Mouse (Mus musculus) midbrain, embryonic 10.5 days (tissue): ENCODE data around the gene Atp6v1g3. TPM values are rescaled to one million over a fixed set of nuclear protein-coding genes. Genes with fewer than 3 reads are reported as not detected.

Experiments
- DNase-seq: peaks from one replicate; pipeline ENCODE4 v3.0.0-alpha.2; 2017; ENCODE audit warnings: low spot score
- H3K27ac ChIP-seq: fragments of 300-500 bp; sonication (generic); replicated peaks from 2 replicates; pipeline ENCODE4 v1.5.1; 2016; ENCODE audit warnings: mild to moderate bottlenecking
- H3K27me3 ChIP-seq: fragments of 300-500 bp; sonication (generic); 2 replicates; pipeline ENCODE4 v1.6.1; 2016; ENCODE audit warnings: low read depth, mild to moderate bottlenecking; ENCODE audit not compliant: poor library complexity, severe bottlenecking
- H3K36me3 ChIP-seq: fragments of 300-500 bp; sonication (generic); 2 replicates; pipeline ENCODE4 v1.6.1; 2016; ENCODE audit warnings: mild to moderate bottlenecking, moderate library complexity
- H3K4me1 ChIP-seq: fragments of 300-500 bp; sonication (generic); 2 replicates; pipeline ENCODE4 v1.6.1; 2016
- H3K4me3 ChIP-seq: fragments of 300-500 bp; sonication (generic); 2 replicates; pipeline ENCODE4 v1.5.1; 2016; ENCODE audit warnings: mild to moderate bottlenecking, moderate library complexity
- H3K9me3 ChIP-seq: fragments of 300-500 bp; sonication (generic); replicated peaks from 2 replicates; pipeline ENCODE4 v1.6.1; 2016; ENCODE audit warnings: mild to moderate bottlenecking
- WGBS: fragments of 180-500 bp; shearing (Covaris S2); methylation state at CpG from one replicate; pipeline ENCODE4 v1.1.7; 2016; 5-methylcytosine and 5-hydroxymethylcytosine counted together
- polyA plus RNA-seq: library from polyadenylated mRNA; unstranded; fragments of >200 nt; fragmentation: Nextera tagmentation; extraction: Ambion mirVana; gene quantifications from 2 replicates; pipeline ENCODE4 v1.2.1, GENCODE M21; 2016

The Atp6v1g3 gene
- polyA plus RNA-seq, 1 experiment from 2014 or later: not detected

DNA sequence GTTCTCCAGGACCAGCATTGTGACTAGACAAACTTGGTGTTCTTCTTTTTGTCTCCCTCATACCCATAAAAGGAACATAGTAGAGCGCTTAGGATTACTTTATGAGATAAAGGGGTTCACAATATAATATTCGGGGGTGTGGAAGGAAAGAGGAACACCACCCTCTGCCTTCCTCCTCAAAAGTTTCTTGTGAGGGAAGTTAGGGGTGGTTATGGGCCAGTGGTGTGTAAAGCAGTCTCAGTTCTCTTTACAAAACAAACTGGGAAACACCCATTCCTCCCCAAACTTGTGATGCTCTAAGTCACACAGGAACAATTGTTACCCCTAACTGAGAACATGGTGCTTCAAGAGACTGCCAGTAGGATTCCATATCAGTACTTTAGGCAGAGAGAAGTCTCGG is 12.0 kb upstream of the Atp6v1g3 start:
- 91% methylated on average over 3 of the region's 3 CpGs for WGBS
- no peak for DNase-seq
- H3K4me1 ChIP-seq: no peaks in the 10 kb centered on the region
- H3K36me3 ChIP-seq: no peaks in the 10 kb centered on the region
- no peak overlapping the region for H3K4me3 ChIP-seq
- no peaks in the 10 kb centered on the region for H3K27me3 ChIP-seq
- no peaks in the 10 kb centered on the region for H3K9me3 ChIP-seq
- H3K27ac ChIP-seq: no peak overlapping the region

DNA sequence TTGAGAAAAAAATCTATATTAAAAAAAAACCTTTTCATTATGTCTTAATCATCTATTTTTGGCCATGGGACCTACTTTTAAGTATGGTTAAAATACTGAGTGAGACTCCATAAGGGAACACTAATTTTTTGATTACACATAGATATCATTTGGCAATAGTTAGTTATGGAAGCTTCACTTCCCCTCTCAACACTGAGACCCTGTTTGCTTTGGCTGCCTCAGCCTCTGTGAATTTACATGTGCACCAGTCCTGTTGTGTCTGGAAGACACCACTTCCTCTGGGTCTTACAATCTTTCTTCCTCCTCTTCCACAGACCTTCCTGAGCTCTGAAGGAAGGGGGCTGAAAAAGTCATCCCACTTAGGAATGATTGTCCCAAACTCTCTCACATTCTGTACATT is 11.1 kb upstream of the Atp6v1g3 start:
- DNase-seq: no peak
- Histone ChIP-seq H3K4me1 (no peaks in the 10 kb centered on the region), H3K4me3 (no peak overlapping the region), H3K36me3 (no peaks in the 10 kb centered on the region), H3K27me3 (no peaks in the 10 kb centered on the region), H3K9me3 (no peaks in the 10 kb centered on the region), H3K27ac (no peak overlapping the region)

DNA sequence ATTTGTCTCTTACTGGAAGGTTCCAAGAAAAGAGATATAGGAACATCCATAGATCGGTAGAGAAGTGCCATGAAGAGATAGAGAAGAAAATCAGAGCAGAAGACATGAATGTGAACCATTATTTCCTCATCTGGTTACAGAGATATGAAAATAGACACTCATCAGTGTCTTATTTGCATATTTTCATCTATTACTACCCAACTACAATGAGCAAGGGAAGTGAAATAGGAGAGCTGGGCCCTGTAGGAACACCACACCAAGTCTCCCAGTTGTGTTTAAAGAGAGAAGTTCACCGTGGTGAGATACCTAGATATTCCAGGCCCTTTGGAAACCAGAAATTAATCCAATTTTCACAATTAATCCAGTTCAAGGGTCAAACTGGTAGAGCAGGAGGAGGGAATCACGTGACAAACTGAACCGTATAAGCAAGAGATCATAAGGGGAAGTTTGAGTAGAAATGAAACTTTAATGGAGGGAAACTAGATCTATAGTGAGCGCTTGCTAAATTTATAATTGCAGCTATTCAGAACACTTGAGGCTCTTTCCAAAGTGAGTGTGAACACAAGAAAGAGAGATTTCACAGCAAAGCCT is 6.0 kb upstream of the Atp6v1g3 start:
- H3K27me3 ChIP-seq: no peaks in the 10 kb centered on the region
- no peaks in the 10 kb centered on the region for H3K36me3 ChIP-seq
- no peak overlapping the region for H3K4me3 ChIP-seq
- WGBS: 86% methylated on average over 5 of the region's 5 CpGs
- no peaks in the 10 kb centered on the region for H3K9me3 ChIP-seq
- no peaks in the 10 kb centered on the region for H3K4me1 ChIP-seq
- no peak overlapping the region for H3K27ac ChIP-seq
- no peak for DNase-seq

DNA sequence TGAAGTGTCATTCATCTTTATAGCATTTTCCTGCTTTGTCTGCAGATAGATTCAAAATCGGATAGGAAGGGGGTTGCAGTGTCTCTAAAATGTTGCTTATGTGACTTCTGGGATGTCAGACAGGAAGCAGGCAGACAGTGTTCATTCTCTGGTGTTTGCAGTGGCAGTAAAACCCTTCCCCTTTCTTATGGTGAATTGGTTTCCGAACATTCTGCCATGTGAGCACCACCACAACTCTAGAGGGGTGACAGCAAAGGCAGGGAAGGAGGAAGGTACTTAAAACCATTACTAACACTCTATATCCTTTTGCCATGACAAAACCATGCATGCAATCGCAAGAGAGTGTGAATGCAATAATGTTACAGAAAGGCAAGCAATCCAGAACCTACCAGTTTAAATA is 1.4 kb downstream of the Atp6v1g3 start:
- no peaks in the 10 kb centered on the region for H3K4me1 ChIP-seq
- H3K36me3 ChIP-seq: no peaks in the 10 kb centered on the region
- H3K4me3 ChIP-seq: no peak overlapping the region
- no peaks in the 10 kb centered on the region for H3K9me3 ChIP-seq
- no peak for DNase-seq
- WGBS: 87% methylated on average over 3 of the region's 3 CpGs
- H3K27ac ChIP-seq: no peak overlapping the region
- no peaks in the 10 kb centered on the region for H3K27me3 ChIP-seq

DNA sequence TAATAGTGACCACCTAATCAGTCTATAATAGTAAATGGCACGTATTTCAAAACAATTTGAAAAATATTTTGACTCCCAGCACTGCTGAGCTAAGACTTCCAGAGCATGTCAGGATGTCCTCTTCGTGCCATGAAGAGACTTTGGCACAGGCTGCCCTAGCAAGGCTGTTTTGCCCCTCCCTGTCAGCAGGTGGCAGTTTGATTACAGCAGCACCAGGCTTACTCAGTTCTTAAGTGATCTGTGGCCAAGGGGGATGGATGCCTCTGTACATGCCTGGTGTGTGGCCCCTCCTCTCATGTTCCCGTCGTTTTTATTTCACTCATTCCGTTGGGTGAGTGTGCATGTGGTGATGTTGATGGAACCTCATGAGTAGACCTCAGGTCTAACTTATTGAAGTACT is 2.3 kb downstream of the Atp6v1g3 start:
- H3K36me3 ChIP-seq: no peaks in the 10 kb centered on the region
- H3K4me1 ChIP-seq: no peaks in the 10 kb centered on the region
- no peaks in the 10 kb centered on the region for H3K27me3 ChIP-seq
- no peak for DNase-seq
- no peak overlapping the region for H3K27ac ChIP-seq
- no peaks in the 10 kb centered on the region for H3K9me3 ChIP-seq
- WGBS: 72% methylated on average over 5 of the region's 5 CpGs
- H3K4me3 ChIP-seq: no peak overlapping the region

DNA sequence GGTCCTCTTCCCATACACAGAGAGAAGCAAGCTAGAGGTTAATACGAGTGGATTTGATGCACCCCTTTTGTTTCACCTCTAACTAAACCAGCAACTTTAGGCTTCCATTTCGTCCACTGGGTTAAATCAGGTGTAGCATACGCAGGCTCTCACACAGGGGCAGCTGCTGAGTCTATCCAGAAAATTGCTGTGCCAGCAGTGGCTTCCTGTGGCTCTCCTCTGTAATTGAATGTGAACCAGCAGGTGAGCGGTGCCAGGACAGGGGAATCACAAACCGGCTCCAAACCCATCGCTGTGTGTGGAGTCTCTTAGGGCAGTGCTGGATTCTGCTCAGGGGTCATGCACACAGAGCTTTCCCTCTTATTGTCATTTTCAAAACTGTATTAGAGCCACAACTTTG is 7.6 kb downstream of the Atp6v1g3 start:
- Histone ChIP-seq H3K4me3 (no peak overlapping the region), H3K36me3 (no peaks in the 10 kb centered on the region), H3K27ac (no peak overlapping the region), H3K4me1 (no peaks in the 10 kb centered on the region), H3K27me3 (no peaks in the 10 kb centered on the region), H3K9me3 (no peaks in the 10 kb centered on the region)
- no peak for DNase-seq
- WGBS: 60% methylated on average over 6 of the region's 6 CpGs

DNA sequence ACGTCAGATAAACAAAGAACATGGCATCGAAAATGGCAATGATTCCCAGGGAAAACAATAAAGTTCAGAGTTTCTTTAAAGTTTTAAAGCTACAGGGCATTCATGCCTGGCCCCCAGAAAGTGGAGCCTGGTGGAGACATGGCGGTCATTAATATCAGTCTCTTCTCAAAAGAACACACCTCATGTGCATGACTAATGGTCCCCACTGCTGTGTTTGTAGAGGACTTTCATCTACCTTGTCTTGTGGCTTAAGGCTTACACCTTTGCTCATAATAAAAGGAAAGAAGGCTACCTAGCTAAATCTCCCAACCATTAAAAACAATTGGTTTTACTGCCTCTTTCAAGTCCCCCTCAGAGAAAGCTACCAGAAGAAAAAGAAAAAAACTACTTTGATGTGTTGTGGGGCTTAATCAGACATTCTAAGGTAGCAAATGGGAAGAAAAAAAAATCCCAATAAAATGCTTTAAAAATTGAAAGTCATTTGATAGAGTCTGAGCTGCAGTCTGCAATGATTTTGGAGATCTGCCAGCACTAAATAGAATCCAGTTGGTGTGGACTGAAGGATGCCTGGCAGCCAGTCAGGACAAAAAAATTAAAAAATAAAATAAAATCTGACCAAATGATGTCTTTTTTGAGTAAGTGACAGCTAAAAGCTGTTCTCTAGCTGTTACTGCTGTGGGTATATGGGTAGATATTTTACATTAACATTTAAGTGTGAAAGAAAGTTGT is 9.0 kb downstream of the Atp6v1g3 start:
- WGBS: 90% methylated on average over 3 of the region's 3 CpGs
- DNase-seq: no peak
- H3K9me3 ChIP-seq: no peaks in the 10 kb centered on the region

DNA sequence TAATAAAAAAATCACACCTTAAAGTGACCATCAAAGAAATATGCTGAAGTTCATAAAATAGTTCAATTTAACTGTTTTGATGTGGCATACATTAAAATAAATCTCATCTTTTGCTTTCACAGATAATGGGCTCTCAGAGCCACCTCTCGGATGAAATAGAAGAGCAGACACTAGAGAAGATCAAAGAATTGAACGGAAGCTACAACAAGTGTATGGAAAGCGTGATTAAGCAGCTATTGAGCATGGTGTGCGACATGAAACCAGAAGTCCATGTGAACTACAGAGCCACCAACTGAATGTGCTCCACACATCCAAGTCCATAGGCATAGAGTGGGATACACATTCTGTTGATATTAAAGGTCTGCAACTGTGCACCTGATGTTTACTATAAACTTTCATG is 14.1 kb downstream of the Atp6v1g3 start:
- Histone ChIP-seq H3K27ac (no peak overlapping the region), H3K4me1 (peaks cover 3% of the 10 kb centered on the region), H3K4me3 (no peak overlapping the region), H3K36me3 (no peaks in the 10 kb centered on the region), H3K27me3 (no peaks in the 10 kb centered on the region), H3K9me3 (no peaks in the 10 kb centered on the region)
- no peak for DNase-seq
- WGBS: 92% methylated on average over 4 of the region's 4 CpGs

More for the DNA sequence above, 9.0 kb downstream of the Atp6v1g3 start:
- H3K27me3 ChIP-seq: no peaks in the 10 kb centered on the region
- no peak overlapping the region for H3K27ac ChIP-seq
- H3K36me3 ChIP-seq: no peaks in the 10 kb centered on the region
- no peak overlapping the region for H3K4me3 ChIP-seq
- H3K4me1 ChIP-seq: no peaks in the 10 kb centered on the region

DNA sequence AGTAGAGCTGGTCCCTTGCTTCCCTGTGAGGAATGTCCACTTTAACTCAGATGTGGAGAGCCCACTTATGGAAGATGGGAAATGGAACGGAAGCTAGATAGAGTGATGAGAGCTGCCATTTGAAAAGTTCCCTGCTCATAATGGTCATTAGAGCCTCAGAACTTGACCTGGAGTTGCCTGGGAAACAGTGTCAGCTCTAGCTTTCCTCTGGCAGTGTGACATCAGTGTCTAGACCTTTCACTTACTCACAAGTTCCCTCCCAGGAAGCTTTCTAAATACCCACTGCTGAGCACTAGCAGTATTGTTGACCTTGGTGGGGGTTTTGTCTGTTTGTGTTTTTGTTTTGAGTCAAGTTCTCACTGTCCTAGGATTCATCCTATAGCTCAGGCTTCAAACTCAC is 15.2 kb downstream of the Atp6v1g3 start:
- Histone ChIP-seq H3K4me1 (peaks cover 3% of the 10 kb centered on the region), H3K4me3 (no peak overlapping the region), H3K36me3 (no peaks in the 10 kb centered on the region), H3K27ac (no peak overlapping the region), H3K27me3 (no peaks in the 10 kb centered on the region), H3K9me3 (no peaks in the 10 kb centered on the region)
- DNase-seq: no peak
- WGBS: 81% methylated on average over 1 of the region's 1 CpGs

DNA sequence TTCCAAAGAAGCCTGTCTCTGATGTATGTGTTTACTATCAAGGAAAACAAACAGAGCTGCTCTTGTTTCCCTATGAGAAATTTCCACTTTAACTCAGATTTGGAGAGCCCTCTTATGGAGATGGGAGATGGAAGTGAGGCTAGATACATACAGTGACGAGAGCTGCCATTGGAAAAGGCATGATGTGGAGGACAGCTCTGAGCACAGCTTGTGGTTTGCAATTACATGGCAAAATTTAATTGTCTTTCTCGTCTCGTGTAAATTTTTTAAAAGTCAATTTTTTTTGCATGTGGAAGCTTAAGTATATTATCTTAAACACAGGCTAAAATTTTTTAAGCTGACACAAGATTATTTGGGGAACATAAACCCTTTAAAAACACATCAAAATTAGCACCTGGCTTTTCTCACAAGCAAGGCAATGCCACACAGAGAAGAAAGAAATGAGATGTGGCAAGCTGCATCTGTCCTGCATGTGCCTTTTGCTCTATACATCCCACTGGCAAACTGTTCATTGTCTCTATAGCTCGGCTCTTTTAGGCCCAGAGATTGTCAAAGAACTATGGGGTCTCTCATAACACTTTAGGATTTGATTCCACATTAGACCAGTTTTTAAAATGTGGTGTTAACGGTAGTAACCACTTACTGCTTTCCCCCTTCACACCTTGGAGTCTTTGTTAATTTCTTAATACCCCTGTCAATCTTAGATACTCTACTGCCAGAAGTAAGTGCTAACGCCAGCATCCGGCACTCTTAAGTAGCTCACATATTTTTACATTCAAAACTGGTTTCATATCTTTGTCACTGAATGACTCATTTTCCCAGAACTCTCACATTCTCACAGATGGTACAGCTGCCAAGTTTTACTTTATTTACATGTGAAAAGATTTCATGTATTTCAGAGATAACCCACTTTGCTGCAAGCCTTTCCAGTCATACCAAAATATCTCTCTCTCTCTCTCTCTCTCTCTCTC is 16.2 kb downstream of the Atp6v1g3 start:
- Histone ChIP-seq H3K27ac (no peak overlapping the region), H3K9me3 (no peaks in the 10 kb centered on the region), H3K4me1 (peaks cover 3% of the 10 kb centered on the region), H3K27me3 (no peaks in the 10 kb centered on the region), H3K4me3 (no peak overlapping the region), H3K36me3 (no peaks in the 10 kb centered on the region)
- DNase-seq: no peak
- WGBS: 81% methylated on average over 7 of the region's 7 CpGs

DNA sequence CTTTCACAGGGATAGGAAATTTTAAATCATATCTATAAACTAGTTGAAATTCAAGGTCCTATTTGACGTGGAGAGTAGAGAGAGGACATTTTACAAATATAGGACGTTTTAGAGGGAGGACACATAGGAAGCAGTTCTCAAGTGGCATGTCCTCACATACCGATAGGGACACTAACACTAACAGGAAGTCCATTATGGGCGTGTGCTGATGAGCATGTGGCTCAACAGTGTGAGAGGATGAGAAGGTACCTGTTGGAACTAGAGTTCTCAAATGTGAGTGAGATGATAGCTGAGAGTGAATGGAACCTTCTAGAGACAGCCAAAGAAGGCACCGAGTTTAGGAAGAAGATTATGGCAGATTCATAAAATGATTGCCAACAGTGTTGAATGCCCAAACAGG is 17.9 kb downstream of the Atp6v1g3 start:
- no peak for DNase-seq
- Histone ChIP-seq H3K4me1 (peaks cover 3% of the 10 kb centered on the region), H3K4me3 (no peak overlapping the region), H3K36me3 (no peaks in the 10 kb centered on the region), H3K9me3 (no peaks in the 10 kb centered on the region), H3K27me3 (no peaks in the 10 kb centered on the region), H3K27ac (no peak overlapping the region)
- WGBS: 89% methylated on average over 5 of the region's 5 CpGs

DNA sequence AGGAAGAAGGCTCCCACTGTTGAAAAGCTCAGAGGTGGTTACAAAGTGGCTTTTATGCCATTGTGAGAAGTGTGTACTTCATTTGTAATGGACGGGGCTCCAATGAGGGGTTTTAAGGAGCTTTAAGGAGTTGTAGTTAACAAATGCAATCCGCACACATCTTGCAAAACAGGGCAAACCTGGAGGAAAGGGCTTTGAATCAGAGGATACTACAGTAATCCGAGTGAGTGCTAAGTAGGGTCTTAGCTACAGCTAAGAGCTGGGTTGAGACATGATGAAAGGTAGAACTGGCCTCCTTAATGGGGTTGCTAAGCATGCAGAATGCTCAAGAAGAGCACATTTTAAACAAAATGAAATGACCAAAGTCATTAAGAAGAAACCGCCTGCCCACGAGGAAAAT is 20.9 kb downstream of the Atp6v1g3 start:
- no peaks in the 10 kb centered on the region for H3K9me3 ChIP-seq
- H3K36me3 ChIP-seq: no peaks in the 10 kb centered on the region
- 80% methylated on average over 5 of the region's 5 CpGs for WGBS
- H3K27me3 ChIP-seq: no peaks in the 10 kb centered on the region
- DNase-seq: no peak
- H3K4me1 ChIP-seq: no peaks in the 10 kb centered on the region
- H3K27ac ChIP-seq: no peak overlapping the region
- H3K4me3 ChIP-seq: no peak overlapping the region

DNA sequence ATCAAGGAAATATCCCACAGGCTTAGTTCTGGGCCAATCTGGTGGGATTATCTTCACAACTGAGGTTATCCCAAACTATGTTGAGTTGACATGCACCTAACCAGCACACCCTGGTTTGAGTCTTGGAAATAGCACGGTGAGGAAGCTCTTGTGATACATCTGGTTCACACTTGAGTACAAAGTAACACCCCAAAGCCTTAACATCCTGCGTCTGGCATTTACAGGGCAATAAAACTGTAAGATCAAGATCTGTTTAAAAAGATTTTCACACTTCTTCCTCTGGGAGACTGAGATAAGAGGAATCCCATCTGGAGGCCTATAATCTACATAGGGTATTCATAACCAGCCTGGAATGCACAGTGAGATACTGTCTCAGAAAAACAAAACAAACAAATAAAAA is 24.6 kb downstream of the Atp6v1g3 start:
- Histone ChIP-seq H3K27ac (no peak overlapping the region), H3K4me1 (no peaks in the 10 kb centered on the region), H3K4me3 (no peak overlapping the region), H3K9me3 (no peaks in the 10 kb centered on the region), H3K36me3 (no peaks in the 10 kb centered on the region), H3K27me3 (no peaks in the 10 kb centered on the region)
- WGBS: 91% methylated on average over 2 of the region's 2 CpGs
- DNase-seq: no peak
